Mouse (Mus musculus) embryonic facial prominence, embryonic 10.5 days (tissue): ENCODE measurements around the gene BC030867. TPM values are rescaled to one million over a fixed set of nuclear protein-coding genes. Genes with fewer than 3 reads are reported as not detected.
A peak's percentile ranks its signal among the peaks of the same experiment; 100 is the strongest.

Source experiments
- DNase-seq: peaks from one replicate; pipeline ENCODE4 v3.0.0-alpha.2; 2017; ENCODE audit warnings: low spot score
- H3K27ac ChIP-seq: fragments of 300-500 bp; sonication (generic); replicated peaks from 2 replicates; pipeline ENCODE4 v1.5.1; 2016; ENCODE audit warnings: mild to moderate bottlenecking
- H3K27me3 ChIP-seq: fragments of 300-500 bp; sonication (generic); replicated peaks from 2 replicates; pipeline ENCODE4 v1.6.1; 2016; ENCODE audit warnings: low read depth, mild to moderate bottlenecking; ENCODE audit not compliant: poor library complexity, severe bottlenecking
- H3K36me3 ChIP-seq: fragments of 300-500 bp; sonication (generic); replicated peaks from 2 replicates; pipeline ENCODE4 v1.6.1; 2016; ENCODE audit warnings: mild to moderate bottlenecking, moderate library complexity
- H3K4me1 ChIP-seq: fragments of 300-500 bp; sonication (generic); 2 replicates; pipeline ENCODE4 v1.6.1; 2016
- H3K4me3 ChIP-seq: fragments of 300-500 bp; sonication (generic); 2 replicates; pipeline ENCODE4 v1.5.1; 2016; ENCODE audit warnings: mild to moderate bottlenecking, moderate library complexity
- H3K9me3 ChIP-seq: fragments of 300-500 bp; sonication (generic); 2 replicates; pipeline ENCODE4 v1.6.1; 2016; ENCODE audit warnings: mild to moderate bottlenecking
- WGBS: fragments of 180-500 bp; shearing (Covaris S2); methylation state at CpG from one replicate; pipeline ENCODE4 v1.1.7; 2016; 5-methylcytosine and 5-hydroxymethylcytosine counted together
- microRNA-seq: library from miRNA; unstranded; fragments of <30 nt; microRNA quantifications from one replicate; pipeline ENCODE4, GENCODE M21; 2017
- polyA plus RNA-seq: library from polyadenylated mRNA; unstranded; fragments of >200 nt; fragmentation: Nextera tagmentation; extraction: Ambion mirVana; gene quantifications from 2 replicates; pipeline ENCODE4 v1.2.1, GENCODE M21; 2016

Gene BC030867
- polyA plus RNA-seq, 1 experiment from 2014 or later = 30.1 TPM

DNA sequence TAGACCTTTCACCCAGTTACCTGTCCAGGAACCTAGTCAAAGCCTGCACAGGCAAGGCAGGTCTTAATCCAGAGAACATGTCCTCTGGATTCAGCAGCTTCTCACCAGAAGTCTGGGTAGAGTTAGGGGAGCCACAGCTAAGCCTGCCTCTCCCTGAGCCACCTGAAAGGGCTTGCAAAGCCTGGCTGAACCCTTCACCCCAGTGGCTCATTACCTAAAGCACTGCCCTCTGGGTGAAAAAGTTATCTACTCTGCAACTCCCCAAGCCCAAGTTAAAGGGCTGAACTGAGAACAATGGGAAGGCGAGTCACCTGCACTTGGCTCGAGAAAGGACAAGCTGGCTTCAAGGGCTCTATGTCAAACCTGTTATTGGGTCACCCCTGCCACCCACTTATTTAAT lies 55.5 kb downstream of the BC030867 start:
- H3K36me3 ChIP-seq = peaks cover 40% of the 10 kb centered on the region
- no peak for DNase-seq
- H3K9me3 ChIP-seq = no peaks in the 10 kb centered on the region
- no peak overlapping the region for H3K4me3 ChIP-seq
- no peak overlapping the region for H3K27ac ChIP-seq
- H3K4me1 ChIP-seq = peaks cover 17% of the 10 kb centered on the region
- no peaks in the 10 kb centered on the region for H3K27me3 ChIP-seq
- WGBS = 49% methylated on average over 2 of the region's 2 CpGs

DNA sequence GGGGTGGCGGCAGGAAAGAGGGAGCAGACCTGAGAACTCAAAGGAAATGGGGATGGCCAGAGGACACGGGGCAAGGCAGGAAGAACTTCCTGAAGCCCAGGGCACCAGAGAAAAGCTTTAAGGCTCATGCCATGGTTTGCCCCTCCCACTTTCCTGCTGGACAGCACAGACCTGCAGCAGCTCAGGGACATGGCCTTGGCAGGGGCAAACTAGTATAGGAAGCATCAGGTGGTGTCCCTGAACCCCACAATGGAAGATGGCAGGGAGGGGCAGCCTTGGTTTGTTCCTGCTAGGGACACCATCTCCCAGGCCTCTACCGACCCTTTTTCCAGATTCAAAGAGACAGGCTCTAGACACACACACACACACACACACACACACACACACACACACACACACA lies 56.7 kb downstream of the BC030867 start:
- no peak overlapping the region for H3K27ac ChIP-seq
- no peaks in the 10 kb centered on the region for H3K27me3 ChIP-seq
- no peak for DNase-seq
- H3K36me3 ChIP-seq = peaks cover 52% of the 10 kb centered on the region
- 49% methylated on average over 3 of the region's 3 CpGs for WGBS
- no peaks in the 10 kb centered on the region for H3K9me3 ChIP-seq
- no peak overlapping the region for H3K4me3 ChIP-seq
- peaks cover 26% of the 10 kb centered on the region for H3K4me1 ChIP-seq

DNA sequence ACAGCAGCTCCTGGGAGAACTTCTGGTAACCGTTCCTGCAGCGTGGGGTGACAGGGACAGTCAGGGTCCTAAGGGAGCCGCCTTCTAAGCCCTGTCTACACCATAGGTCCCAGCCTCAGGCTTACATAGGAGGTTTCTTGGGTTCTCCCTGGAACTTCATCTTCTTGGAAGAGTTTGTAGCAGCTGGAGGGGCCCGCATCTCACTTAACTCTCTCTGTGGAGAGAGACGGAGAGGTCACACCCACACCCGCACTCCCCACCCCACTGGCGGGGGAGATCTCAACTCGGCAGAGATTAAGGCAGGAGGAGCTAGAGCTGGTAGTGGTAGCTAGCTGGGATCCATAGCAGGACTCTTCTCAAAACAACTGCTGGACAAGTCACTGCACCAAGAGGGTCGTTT lies 59.4 kb downstream of the BC030867 start:
- Histone ChIP-seq H3K4me3 (peak overlapping the region; percentile 60; the same call in 1 of the 2 replicates), H3K9me3 (no peaks in the 10 kb centered on the region), H3K4me1 (peaks cover 44% of the 10 kb centered on the region), H3K36me3 (peaks cover 80% of the 10 kb centered on the region), H3K27me3 (no peaks in the 10 kb centered on the region), H3K27ac (no peak overlapping the region)
- 92% methylated on average over 9 of the region's 9 CpGs for WGBS
- no peak for DNase-seq

GRCm38 (mm10) chr11:102308979-102309378 lies 60.3 kb downstream of the BC030867 start:
- DNase-seq = peak; percentile 98
- Histone ChIP-seq H3K36me3 (peaks cover 89% of the 10 kb centered on the region), H3K4me3 (peak overlapping the region; percentile 60), H3K27ac (peak overlapping the region; percentile 78), H3K9me3 (no peaks in the 10 kb centered on the region), H3K4me1 (peaks cover 44% of the 10 kb centered on the region), H3K27me3 (no peaks in the 10 kb centered on the region)
- WGBS = 2% methylated on average over 27 of the region's 27 CpGs

DNA sequence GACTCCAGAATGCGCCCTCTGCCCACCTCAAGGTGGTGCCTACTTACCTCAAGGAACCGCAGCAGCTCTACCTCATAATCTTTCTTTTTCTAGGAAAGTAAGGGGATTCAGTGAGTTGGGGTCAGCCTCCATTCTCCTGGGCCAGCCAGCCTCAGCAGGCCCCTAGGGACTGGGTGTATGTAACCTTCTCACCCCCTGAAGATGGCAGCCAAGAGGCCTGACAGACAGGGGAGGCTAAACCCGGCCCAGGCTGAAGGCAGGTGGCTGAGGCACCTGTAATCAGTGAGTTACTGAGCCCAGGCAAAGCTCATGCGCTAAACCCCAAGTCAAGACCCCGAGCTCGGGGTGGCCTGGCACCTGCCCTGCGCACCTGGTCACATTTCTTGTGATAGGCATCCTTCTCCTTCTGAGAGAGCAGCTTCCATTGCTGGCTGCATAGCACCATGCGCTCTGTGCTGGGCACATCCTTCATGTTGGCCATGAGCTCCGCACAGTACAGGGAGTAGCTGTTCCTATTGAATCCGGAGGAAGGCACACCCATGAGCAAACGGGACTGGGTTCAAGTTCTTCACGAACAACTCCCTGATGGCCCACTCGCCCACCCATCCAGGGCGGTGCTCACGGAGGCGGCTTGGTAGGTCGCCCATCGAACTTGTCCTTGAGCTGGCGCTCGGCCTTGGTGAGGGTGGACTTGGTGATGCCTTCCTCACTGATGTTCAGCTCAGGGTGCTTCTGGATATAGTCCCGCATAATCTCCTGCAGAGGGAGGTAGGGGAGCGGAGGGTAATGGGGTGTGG lies 61.3 kb downstream of the BC030867 start:
- peak overlapping the region; percentile 60 for H3K4me3 ChIP-seq
- peaks cover 99% of the 10 kb centered on the region for H3K36me3 ChIP-seq
- H3K9me3 ChIP-seq = no peaks in the 10 kb centered on the region
- peaks cover 46% of the 10 kb centered on the region for H3K4me1 ChIP-seq
- H3K27ac ChIP-seq = peak overlapping the region; percentile 78
- no peaks in the 10 kb centered on the region for H3K27me3 ChIP-seq
- WGBS = 87% methylated on average over 22 of the region's 22 CpGs
- DNase-seq = no peak

DNA sequence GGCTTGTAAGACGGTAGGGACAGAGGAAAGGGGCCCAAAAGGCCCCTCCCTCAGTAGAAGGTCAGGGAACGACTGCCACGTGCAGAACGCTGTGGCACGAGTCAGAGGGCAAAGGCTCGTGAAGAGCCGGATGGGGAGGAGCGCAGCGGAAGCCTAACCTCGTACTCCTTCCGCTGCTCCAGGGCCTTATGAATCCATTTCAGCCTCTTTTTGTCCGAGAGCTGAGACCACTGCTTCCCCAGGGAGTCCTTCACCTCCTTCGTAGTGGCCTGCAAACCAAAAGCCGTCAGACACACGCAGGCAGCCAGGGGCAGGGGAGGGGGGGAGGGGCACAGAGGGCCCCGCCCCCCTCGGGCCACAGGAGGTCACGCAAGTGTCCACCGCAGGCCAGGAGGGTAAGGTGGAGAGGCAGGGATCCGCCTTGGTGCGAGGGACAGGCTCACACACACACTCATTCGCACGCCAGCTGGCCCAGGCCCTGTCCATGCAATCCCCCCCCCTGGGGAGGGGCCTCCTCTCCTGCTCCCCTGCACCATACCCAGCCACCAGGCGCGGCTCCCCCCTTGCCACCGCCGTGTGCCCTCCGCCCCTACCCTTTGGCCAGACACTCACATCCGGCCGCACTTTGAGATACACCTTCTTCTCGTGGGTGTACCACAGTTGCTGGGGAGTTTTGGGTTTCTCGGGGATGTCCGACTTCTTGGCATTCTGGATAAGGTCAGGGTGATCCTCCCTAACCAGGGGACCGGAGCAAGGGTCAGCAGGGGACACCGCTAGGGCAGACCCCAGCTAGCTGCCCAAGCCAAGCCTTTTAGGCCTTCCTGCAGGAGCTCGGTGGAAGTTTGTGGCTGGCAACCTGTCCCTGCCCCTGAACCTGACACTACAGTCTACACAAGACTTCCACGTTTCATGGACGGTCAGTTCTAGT lies 62.4 kb downstream of the BC030867 start:
- WGBS = 32% methylated on average over 38 of the region's 38 CpGs
- H3K36me3 ChIP-seq = peaks cover 98% of the 10 kb centered on the region
- peak overlapping the region; percentile 60 for H3K4me3 ChIP-seq
- H3K27ac ChIP-seq = peak overlapping the region; percentile 31; the same call in 1 of the 2 replicates
- DNase-seq = peak; percentile 32
- no peaks in the 10 kb centered on the region for H3K9me3 ChIP-seq
- peaks cover 55% of the 10 kb centered on the region for H3K4me1 ChIP-seq
- H3K27me3 ChIP-seq = no peaks in the 10 kb centered on the region

GRCm38 (mm10) chr11:102311966-102312365 lies 63.3 kb downstream of the BC030867 start:
- DNase-seq = no peak
- peaks cover 89% of the 10 kb centered on the region for H3K36me3 ChIP-seq
- H3K4me1 ChIP-seq = peaks cover 58% of the 10 kb centered on the region
- H3K9me3 ChIP-seq = no peaks in the 10 kb centered on the region
- H3K4me3 ChIP-seq = no peak overlapping the region; the same call in 1 of the 2 replicates
- no peak overlapping the region for H3K27ac ChIP-seq
- WGBS = 87% methylated on average over 4 of the region's 4 CpGs
- H3K27me3 ChIP-seq = no peaks in the 10 kb centered on the region

DNA sequence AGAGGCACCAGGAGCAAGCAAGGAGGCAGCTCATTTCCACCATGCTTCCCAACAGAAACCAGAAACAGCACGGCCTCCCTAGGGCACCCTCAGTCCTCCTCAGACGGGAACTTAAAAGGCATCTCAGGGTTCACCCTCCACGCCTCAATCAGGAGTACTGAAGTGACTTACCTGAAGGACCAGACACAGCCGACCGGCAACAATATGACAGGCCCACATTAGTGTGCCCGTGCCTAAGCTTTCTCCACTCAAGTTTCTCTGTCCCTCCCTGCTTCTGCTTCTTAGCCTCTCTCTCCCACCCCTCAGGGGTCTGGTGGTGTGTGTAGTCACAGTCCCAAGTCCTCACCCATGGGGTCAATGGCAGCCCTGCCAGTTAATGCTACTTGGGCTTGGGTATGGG lies 63.9 kb downstream of the BC030867 start:
- Histone ChIP-seq H3K27me3 (no peaks in the 10 kb centered on the region), H3K4me1 (peaks cover 58% of the 10 kb centered on the region), H3K27ac (no peak overlapping the region), H3K9me3 (no peaks in the 10 kb centered on the region), H3K36me3 (peaks cover 82% of the 10 kb centered on the region), H3K4me3 (no peak overlapping the region)
- DNase-seq = no peak
- 83% methylated on average over 6 of the region's 6 CpGs for WGBS

DNA sequence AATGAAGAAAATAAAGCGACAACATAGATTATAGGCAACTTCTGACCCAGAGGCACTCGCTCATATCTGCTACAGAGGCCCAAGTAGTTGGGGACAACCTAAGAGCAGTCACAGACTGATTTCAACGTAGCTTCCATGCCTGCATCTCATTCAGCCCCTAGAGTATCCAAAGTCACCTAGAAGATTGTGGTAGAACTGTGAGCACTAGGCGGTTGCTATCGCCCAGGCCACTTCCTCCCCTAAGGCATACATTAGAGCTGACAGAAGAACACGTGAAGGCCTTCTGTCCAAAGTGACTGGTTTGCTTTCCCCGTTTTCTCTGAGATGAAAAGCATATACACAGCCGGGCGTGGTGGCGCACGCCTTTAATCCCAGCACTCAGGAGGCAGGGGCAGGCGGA lies 65.6 kb downstream of the BC030867 start:
- Histone ChIP-seq H3K27me3 (no peaks in the 10 kb centered on the region), H3K4me1 (peaks cover 52% of the 10 kb centered on the region), H3K4me3 (no peak overlapping the region), H3K27ac (no peak overlapping the region), H3K36me3 (peaks cover 65% of the 10 kb centered on the region), H3K9me3 (no peaks in the 10 kb centered on the region)
- DNase-seq = no peak
- WGBS = 90% methylated on average over 12 of the region's 12 CpGs

Small RNAs within 50 kb of the gene (microRNA-seq; reads per million reads assigned to microRNA genes)
- gene Mir8101 = 1.8 reads per million

Other genes starting within 250 kb of the BC030867 start
- 8.2 and 10.3 TPM in 2 replicates for gene Mpp3, start 220.4 kb upstream of the BC030867 start, polyA plus RNA-seq
- 0.28 and 0.51 TPM in 2 replicates for gene Cd300lg, start 207.4 kb upstream of the BC030867 start, polyA plus RNA-seq
- 12.5 and 12.9 TPM in 2 replicates for gene Mpp2, start 160.4 kb upstream of the BC030867 start, polyA plus RNA-seq
- not detected in 2 replicates for gene Ppy, start 147.6 kb upstream of the BC030867 start, polyA plus RNA-seq
- gene Pyy, start 141.1 kb upstream of the BC030867 start, polyA plus RNA-seq = 0.32 and 0.49 TPM in 2 replicates
- not detected in 2 replicates for gene Nags, start 103.4 kb upstream of the BC030867 start, polyA plus RNA-seq
- gene Tmem101, start 92.5 kb upstream of the BC030867 start, polyA plus RNA-seq = 35.0 and 38.0 TPM in 2 replicates
- gene Lsm12, start 63.6 kb upstream of the BC030867 start, polyA plus RNA-seq = 145 and 155 TPM in 2 replicates
- gene G6pc3, start 59.3 kb upstream of the BC030867 start, polyA plus RNA-seq = 38.2 and 39.6 TPM in 2 replicates
- 49.6 and 52.9 TPM in 2 replicates for gene Hdac5, start 18.7 kb upstream of the BC030867 start, polyA plus RNA-seq
- gene Asb16, start 19.9 kb downstream of the BC030867 start, polyA plus RNA-seq = 0.09 and 0.10 TPM in 2 replicates
- 45.2 and 46.2 TPM in 2 replicates for gene Tmub2, start 36.0 kb downstream of the BC030867 start, polyA plus RNA-seq
- 15.6 and 18.2 TPM in 2 replicates for gene Atxn7l3, start 47.7 kb downstream of the BC030867 start, polyA plus RNA-seq
- gene Ubtf, start 70.9 kb downstream of the BC030867 start, polyA plus RNA-seq = 94.2 and 96.3 TPM in 2 replicates
- 29.7 and 33.8 TPM in 2 replicates for gene Slc4a1, start 117.3 kb downstream of the BC030867 start, polyA plus RNA-seq
- 10.0 and 11.9 TPM in 2 replicates for gene Rundc3a, start 144.5 kb downstream of the BC030867 start, polyA plus RNA-seq
- 229 and 241 TPM in 2 replicates for gene Slc25a39, start 159.1 kb downstream of the BC030867 start, polyA plus RNA-seq
- 79.4 and 87.3 TPM in 2 replicates for gene Grn, start 181.4 kb downstream of the BC030867 start, polyA plus RNA-seq
- 3.4 and 3.7 TPM in 2 replicates for gene Fam171a2, start 198.8 kb downstream of the BC030867 start, polyA plus RNA-seq
- gene Itga2b, start 221.2 kb downstream of the BC030867 start, polyA plus RNA-seq = 3.9 and 6.5 TPM in 2 replicates